Mouse (Mus musculus) adrenal gland, adult 18-20 months (tissue): ENCODE results near the gene Fam178b. TPM values are rescaled to one million over a fixed set of nuclear protein-coding genes. Genes with fewer than 3 reads are reported as not detected.

Experiments
- DNase-seq, 2 experiments: peaks; one replicate each; pipeline ENCODE4 v3.0.0; 2021 to 2022; ENCODE audit warnings: low spot score in 2 of 2
- long read RNA-seq, 2 experiments: library from polyadenylated mRNA; stranded (forward); transcript quantifications; one replicate each; pipeline ENCODE4 v2.0.0; 2021
- total RNA-seq, 2 experiments: library from RNA; stranded (reverse); gene quantifications; 1 replicate in 1 of 2; 2 replicates in 1 of 2; pipeline ENCODE4 v1.2.3; 2021

The Fam178b gene
- 1 to 10 TPM in 1 of 2 experiments, not detected in 1; 1.0 TPM for total RNA-seq
- long read RNA-seq, experiment 1 = 0 reads
- long read RNA-seq, experiment 2, partial matches to known transcripts = 0 of 1 reads
- long read RNA-seq, experiment 2, other reads (novel, unspliced or antisense) = 1 of 1 reads

- DNase-seq = no peak
Measured at GRCm38 (mm10) chr1:36682620-36683355, at the start of gene Fam178b. TSS of gene Fam178b (minus strand) at chr1:36683183.

- no peak for DNase-seq
Measured at GRCm38 (mm10) chr1:36724057-36724431, 41.1 kb upstream of the Fam178b start.

- no peak for DNase-seq
Measured at GRCm38 (mm10) chr1:36723146-36724056, 40.4 kb upstream of the Fam178b start.

GRCm38 (mm10) chr1:36718786-36719185 lies 35.8 kb upstream of the Fam178b start:
- no peak for DNase-seq

GRCm38 (mm10) chr1:36714311-36714710 lies 31.3 kb upstream of the Fam178b start, which contains the start of gene Actr1b:
TSS of gene Actr1b (minus strand) at chr1:36714422.
- no peak for DNase-seq

- no peak for DNase-seq
Measured at GRCm38 (mm10) chr1:36711104-36711503, 28.1 kb upstream of the Fam178b start.

- DNase-seq = peak; percentile 96 to 98
Measured at GRCm38 (mm10) chr1:36709854-36710280, 26.9 kb upstream of the Fam178b start, which contains the start of gene 4933424G06Rik. TSS of gene 4933424G06Rik (plus strand) at chr1:36710149.

- peak; percentile 26 to 29 for DNase-seq
Measured at GRCm38 (mm10) chr1:36709055-36709853, 26.3 kb upstream of the Fam178b start.

- no peak for DNase-seq
Measured at GRCm38 (mm10) chr1:36708626-36709025, 25.6 kb upstream of the Fam178b start.

GRCm38 (mm10) chr1:36707797-36708196 lies 24.8 kb upstream of the Fam178b start:
- no peak for DNase-seq

- no peak for DNase-seq
Measured at GRCm38 (mm10) chr1:36707166-36707565, 24.2 kb upstream of the Fam178b start.

GRCm38 (mm10) chr1:36697030-36697429 lies 14.0 kb upstream of the Fam178b start:
- no peak for DNase-seq

GRCm38 (mm10) chr1:36696411-36696810 lies 13.4 kb upstream of the Fam178b start:
- DNase-seq = no peak

- DNase-seq = no peak
Measured at GRCm38 (mm10) chr1:36694871-36695270, 11.9 kb upstream of the Fam178b start.

GRCm38 (mm10) chr1:36691271-36692155 lies 8.5 kb upstream of the Fam178b start, which contains the start of gene Cox5b:
TSS of gene Cox5b (plus strand) at chr1:36691449.
- peak; percentile 90 to 94 for DNase-seq

- DNase-seq = no peak
Measured at GRCm38 (mm10) chr1:36690671-36691235, 7.8 kb upstream of the Fam178b start.

GRCm38 (mm10) chr1:36683810-36684467 lies 956 bp upstream of the Fam178b start:
- peak; percentile 59 to 73 for DNase-seq

GRCm38 (mm10) chr1:36680893-36681292 lies 2.1 kb downstream of the Fam178b start:
- DNase-seq = no peak

GRCm38 (mm10) chr1:36674936-36675335 lies 8.0 kb downstream of the Fam178b start:
- DNase-seq = no peak
